Mouse (Mus musculus) right cerebral cortex, postnatal 36 days (tissue): ENCODE measurements around the gene Lrrc8c.

ENCODE experiments used
- DNase-seq, 2 experiments: peaks; one replicate each; pipeline ENCODE4 v3.0.0; 2022; ENCODE audit warnings: low spot score in 2 of 2, mixed read lengths in 1 of 2

Gene Lrrc8c

GRCm38 (mm10) chr5:105500132-105501121 is 18.8 kb upstream of the Lrrc8c start:
- DNase-seq: no peak

GRCm38 (mm10) chr5:105501136-105501535 is 18.1 kb upstream of the Lrrc8c start:
- DNase-seq: no peak

- no peak for DNase-seq
Measured at GRCm38 (mm10) chr5:105508813-105509212, 10.4 kb upstream of the Lrrc8c start.

GRCm38 (mm10) chr5:105512297-105512696 is 6.9 kb upstream of the Lrrc8c start:
- no peak for DNase-seq

GRCm38 (mm10) chr5:105515532-105515931 is 3.7 kb upstream of the Lrrc8c start:
- DNase-seq: no peak

GRCm38 (mm10) chr5:105516290-105516689 is 2.9 kb upstream of the Lrrc8c start:
- DNase-seq: no peak

GRCm38 (mm10) chr5:105517992-105518625 is 1.1 kb upstream of the Lrrc8c start:
- no peak for DNase-seq

GRCm38 (mm10) chr5:105518626-105519095 is 527 bp upstream of the Lrrc8c start:
- peak in 1 of 2 experiments; percentile 42 for DNase-seq

- no peak for DNase-seq
Measured at GRCm38 (mm10) chr5:105519976-105520300, 750 bp downstream of the Lrrc8c start.

- no peak for DNase-seq
Measured at GRCm38 (mm10) chr5:105520442-105520965, 1.3 kb downstream of the Lrrc8c start.

- no peak for DNase-seq
Measured at GRCm38 (mm10) chr5:105523452-105523851, 4.3 kb downstream of the Lrrc8c start.

GRCm38 (mm10) chr5:105525004-105525403 is 5.8 kb downstream of the Lrrc8c start:
- DNase-seq: no peak

- no peak for DNase-seq
Measured at GRCm38 (mm10) chr5:105526107-105526645, 7.0 kb downstream of the Lrrc8c start.

GRCm38 (mm10) chr5:105526766-105527165 is 7.6 kb downstream of the Lrrc8c start:
- no peak for DNase-seq

GRCm38 (mm10) chr5:105527477-105528331 is 8.5 kb downstream of the Lrrc8c start:
- no peak for DNase-seq

- no peak for DNase-seq
Measured at GRCm38 (mm10) chr5:105530576-105530975, 11.4 kb downstream of the Lrrc8c start.

- no peak for DNase-seq
Measured at GRCm38 (mm10) chr5:105535186-105535585, 16.0 kb downstream of the Lrrc8c start.

GRCm38 (mm10) chr5:105536172-105536571 is 17.0 kb downstream of the Lrrc8c start:
- no peak for DNase-seq

GRCm38 (mm10) chr5:105537101-105537723 is 18.0 kb downstream of the Lrrc8c start:
- DNase-seq: no peak

GRCm38 (mm10) chr5:105541051-105541450 is 21.9 kb downstream of the Lrrc8c start:
- DNase-seq: no peak

GRCm38 (mm10) chr5:105545126-105545525 is 25.9 kb downstream of the Lrrc8c start:
- no peak for DNase-seq
